ENCODE assay signal across 13 mouse cellular contexts in genomic region chr9:110530650-110531049, GRCm38 (mm10). TPM values are rescaled to one million over a fixed set of nuclear protein-coding genes. Genes with fewer than 3 reads are reported as not detected.
DNase-seq lines count a peak whose midpoint lies in the region; ATAC-seq and TF ChIP-seq lines count a peak whose summit lies in the region.
"Had no signal": no experiment of that assay in that cellular context is flagged by ENCODE, and none has a peak within 500 bp of the region (broad histone marks: within the 10 kb centered on the region; RNA-seq: fewer than 3 reads in every experiment).

No protein-coding gene starts in this region.

- 0 out of 2 replicates have a peak overlapping the region, but pooled peaks have one; percentile 93 for H3K4me2 ChIP-seq in midbrain, embryonic 13.5 days (replicated peaks)
- H3K4me2 ChIP-seq in midbrain, postnatal 0 days (ENCODE audit: low read depth, low read length, poor library complexity, severe bottlenecking): no peak overlapping the region; the same call in 1 of the 2 replicates
- H3K4me2 ChIP-seq in hindbrain, embryonic 15.5 days: peak overlapping the region; percentile 78; the same call in 1 of the 2 replicates

- no peak for ATAC-seq in midbrain, embryonic 13.5 days
- no peak for ATAC-seq in midbrain, postnatal 0 days (ENCODE audit: low FRiP score)
- no peak for ATAC-seq in hindbrain, embryonic 15.5 days (ENCODE audit: low FRiP score, low read depth)
- no peak for ATAC-seq in frontal cortex, adult (ENCODE audit: low TSS enrichment)
- ATAC-seq: forebrain, postnatal 0 days had no signal

- no peaks in the 10 kb centered on the region for H3K27me3 ChIP-seq in midbrain, embryonic 13.5 days
- H3K27me3 ChIP-seq in midbrain, postnatal 0 days (ENCODE audit: insufficient read depth, low read length): no peaks in the 10 kb centered on the region
- H3K27me3 ChIP-seq in hindbrain, embryonic 15.5 days: no peaks in the 10 kb centered on the region
- H3K27me3 ChIP-seq: embryonic facial prominence, embryonic 13.5 days had no signal

- H3K4me3 ChIP-seq in midbrain, embryonic 13.5 days (replicated peaks): no peak overlapping the region
- no peak overlapping the region for H3K4me3 ChIP-seq in midbrain, postnatal 0 days (ENCODE audit: low read depth, low read length)
- no peak overlapping the region for H3K4me3 ChIP-seq in hindbrain, embryonic 15.5 days

- peak; percentile 84 for DNase-seq in heart, adult 11 months
- DNase-seq in heart, postnatal 14 days: no peak
- no peak for DNase-seq in midbrain, postnatal 0 days (ENCODE audit: low spot score)
- DNase-seq in natural killer cell, adult 2 months (ENCODE audit: low spot score in 2 of 2): peak; percentile 44 to 45
- DNase-seq in left cerebral cortex, postnatal 36 days (ENCODE audit: low spot score in 2 of 2): no peak
- DNase-seq: adrenal gland, postnatal 36 days; right cerebral cortex, adult 18-20 months had no signal

- WGBS in midbrain, embryonic 13.5 days: 69% methylated on average over 3 of the region's 3 CpGs
- WGBS in midbrain, postnatal 0 days: 81% methylated on average over 3 of the region's 3 CpGs
- WGBS in hindbrain, embryonic 15.5 days: 68% methylated on average over 3 of the region's 3 CpGs

- intact Hi-C loops in heart, postnatal 14 days (cut with DNase I): loop anchor here (5.0 to 10.0 kb wide), 3 partner anchors 86 to 344 kb away; partner anchors contain the start of gene Als2cl
- intact Hi-C loops in left cerebral cortex, postnatal 36 days (cut with DNase I): loop anchor here (5.0 kb wide), 1 partner anchor 118 kb away; no protein-coding TSS in a partner anchor

- no peak overlapping the region for H3K9ac ChIP-seq in midbrain, embryonic 13.5 days (replicated peaks)
- no peak overlapping the region for H3K9ac ChIP-seq in midbrain, postnatal 0 days (replicated peaks; ENCODE audit: low read length, poor library complexity, severe bottlenecking)
- H3K9ac ChIP-seq in hindbrain, embryonic 15.5 days: no peak overlapping the region
- H3K9ac ChIP-seq: forebrain, postnatal 0 days had no signal

- peaks cover 27% of the 10 kb centered on the region for H3K4me1 ChIP-seq in midbrain, embryonic 13.5 days (replicated peaks)
- peaks cover 16% of the 10 kb centered on the region for H3K4me1 ChIP-seq in midbrain, postnatal 0 days (ENCODE audit: insufficient read depth, low read length)
- peaks cover 32% of the 10 kb centered on the region for H3K4me1 ChIP-seq in hindbrain, embryonic 15.5 days (replicated peaks)

- no peak for TF ChIP-seq CTCF in midbrain, postnatal 0 days (IDR thresholded peaks at IDR 0.05)

- no peak overlapping the region for H3K27ac ChIP-seq in midbrain, embryonic 13.5 days
- no peak overlapping the region for H3K27ac ChIP-seq in midbrain, postnatal 0 days (ENCODE audit: low read depth, low read length)
- H3K27ac ChIP-seq in hindbrain, embryonic 15.5 days (replicated peaks): no peak overlapping the region
- H3K27ac ChIP-seq: kidney, postnatal 0 days had no signal

- H3K36me3 ChIP-seq in midbrain, embryonic 13.5 days: no peaks in the 10 kb centered on the region
- H3K36me3 ChIP-seq in midbrain, postnatal 0 days (ENCODE audit: insufficient read depth, low read length): no peaks in the 10 kb centered on the region
- H3K36me3 ChIP-seq in hindbrain, embryonic 15.5 days: no peaks in the 10 kb centered on the region
- H3K36me3 ChIP-seq: embryonic facial prominence, embryonic 13.5 days had no signal

- H3K9me3 ChIP-seq in midbrain, embryonic 13.5 days: no peaks in the 10 kb centered on the region
- H3K9me3 ChIP-seq in midbrain, postnatal 0 days (ENCODE audit: low read length): no peaks in the 10 kb centered on the region
- H3K9me3 ChIP-seq in hindbrain, embryonic 15.5 days: no peaks in the 10 kb centered on the region
- H3K9me3 ChIP-seq: embryonic facial prominence, embryonic 13.5 days had no signal

RNA-seq across cellular contexts. Expression of gene Setd2, which starts 1.7 kb away (rescaled TPM):
- total RNA-seq in heart, postnatal 14 days (2021): 10 to 100 TPM; 51.3 to 54.2 TPM
- polyA plus RNA-seq in midbrain, embryonic 13.5 days (2015; fragmentation: Nextera tagmentation; extraction: Ambion mirVana): 41.7 and 44.7 TPM in 2 replicates
- 69.3 and 77.3 TPM in 2 replicates for total RNA-seq in midbrain, postnatal 0 days (2014; rRNA removed)
- 22.0 and 24.9 TPM in 2 replicates for polyA plus RNA-seq in midbrain, postnatal 0 days (2015; fragmentation: Nextera tagmentation; extraction: Ambion mirVana)
- 30.5 and 31.6 TPM in 2 replicates for polyA plus RNA-seq in hindbrain, embryonic 15.5 days (2015; fragmentation: Nextera tagmentation; extraction: Ambion mirVana)
- total RNA-seq in left cerebral cortex, postnatal 36 days (2021): 10 to 100 TPM; 66.6 to 81.9 TPM

RNA-seq across cellular contexts. Expression of gene Kif9, which starts 53.9 kb away (rescaled TPM):
- total RNA-seq in heart, postnatal 14 days (2021): under 1 TPM; 0.24 to 0.31 TPM
- polyA plus RNA-seq in midbrain, embryonic 13.5 days (2015; fragmentation: Nextera tagmentation; extraction: Ambion mirVana): 2.4 and 2.6 TPM in 2 replicates
- 3.7 and 4.2 TPM in 2 replicates for total RNA-seq in midbrain, postnatal 0 days (2014; rRNA removed)
- polyA plus RNA-seq in midbrain, postnatal 0 days (2015; fragmentation: Nextera tagmentation; extraction: Ambion mirVana): 4.1 and 5.6 TPM in 2 replicates
- 4.7 and 6.2 TPM in 2 replicates for polyA plus RNA-seq in hindbrain, embryonic 15.5 days (2015; fragmentation: Nextera tagmentation; extraction: Ambion mirVana)
- 1 to 10 TPM; 3.2 to 3.9 TPM for total RNA-seq in left cerebral cortex, postnatal 36 days (2021)

RNA-seq across cellular contexts. Expression of gene Klhl18, which starts 54.2 kb away (rescaled TPM):
- 10 to 100 TPM; 13.3 to 13.4 TPM for total RNA-seq in heart, postnatal 14 days (2021)
- polyA plus RNA-seq in midbrain, embryonic 13.5 days (2015; fragmentation: Nextera tagmentation; extraction: Ambion mirVana): 14.5 and 16.0 TPM in 2 replicates
- total RNA-seq in midbrain, postnatal 0 days (2014; rRNA removed): 39.7 and 40.1 TPM in 2 replicates
- polyA plus RNA-seq in midbrain, postnatal 0 days (2015; fragmentation: Nextera tagmentation; extraction: Ambion mirVana): 25.9 and 27.4 TPM in 2 replicates
- 23.8 and 27.4 TPM in 2 replicates for polyA plus RNA-seq in hindbrain, embryonic 15.5 days (2015; fragmentation: Nextera tagmentation; extraction: Ambion mirVana)
- total RNA-seq in left cerebral cortex, postnatal 36 days (2021): 10 to 100 TPM; 26.9 to 28.6 TPM

Comparison
In these comparisons a context has a peak if more than half of its experiments do, and no peak if none do; other contexts are left out.
1. DNase-seq: peak in heart, adult 11 months (single experiment) and natural killer cell, adult 2 months (2 of 2); none in heart, postnatal 14 days (0 of 2), midbrain, postnatal 0 days (single experiment) and left cerebral cortex, postnatal 36 days (0 of 2).